Mouse (Mus musculus): ENCODE data around the gene Vamp5. TPM values are rescaled to one million over a fixed set of nuclear protein-coding genes. Genes with fewer than 3 reads are reported as not detected.

Vamp5 gene
- polyA plus RNA-seq, 1 experiment from 2014 or later, result 50.1 TPM

- WGBS, result 43% methylated on average over 7 of the region's 7 CpGs
- no peak overlapping the region for H3K4me3 ChIP-seq (replicated peaks; ENCODE audit: low read depth, low read length)
- H3K9ac ChIP-seq (ENCODE audit: low read depth, low read length), result no peak overlapping the region
- peak; percentile 45; the same call in 1 of the 2 replicates for TF ChIP-seq CTCF (IDR thresholded peaks at IDR 0.05; ENCODE audit: low read depth)
- H3K4me2 ChIP-seq (ENCODE audit: low read length), result no peak overlapping the region
- H3K27ac ChIP-seq, result no peak overlapping the region
- peaks cover 5% of the 10 kb centered on the region; the same call in 1 of the 2 replicates for H3K36me3 ChIP-seq (ENCODE audit: insufficient read depth, low read length)
- ATAC-seq (replicated peaks; ENCODE audit: low FRiP score, low read depth) (no peak), DNase-seq (ENCODE audit: low spot score) (no peak)
- H3K27me3 ChIP-seq (ENCODE audit: insufficient read depth, low read length), result no peaks in the 10 kb centered on the region
- no peaks in the 10 kb centered on the region for H3K9me3 ChIP-seq (replicated peaks; ENCODE audit: low read length)
- peaks cover 13% of the 10 kb centered on the region; the same call in 1 of the 2 replicates for H3K4me1 ChIP-seq (replicated peaks; ENCODE audit: insufficient read depth, low read length)
Observed at GRCm38 (mm10) chr6:72364009-72364408, 16.3 kb downstream of the Vamp5 start.

GRCm38 (mm10) chr6:72362132-72363028 is 17.9 kb downstream of the Vamp5 start:
- peak; percentile 99 for DNase-seq (ENCODE audit: low spot score)
- ATAC-seq (replicated peaks; ENCODE audit: low FRiP score, low read depth), result peak; percentile 96

DNA sequence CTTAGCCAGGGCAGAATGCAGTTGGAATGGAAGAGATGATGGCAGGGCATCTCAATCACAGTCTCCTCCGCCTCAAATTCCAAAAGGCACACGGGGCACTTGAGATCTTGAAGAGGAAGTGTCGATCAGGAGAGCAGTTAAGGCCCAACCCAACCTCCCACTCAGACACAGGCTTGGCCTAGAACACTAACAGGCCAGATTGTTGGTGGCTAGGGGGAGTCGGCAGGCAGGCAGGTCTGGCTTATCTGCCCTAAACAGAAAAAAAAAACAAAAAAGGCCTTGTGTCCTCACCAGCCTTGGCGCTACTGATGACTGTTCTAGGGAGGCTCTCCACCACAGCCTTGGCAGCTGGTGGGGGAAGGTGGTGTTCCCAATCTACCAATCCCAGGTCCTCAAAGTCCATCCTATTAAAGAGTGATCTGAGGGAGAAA is 19.1 kb downstream of the Vamp5 start:
- 59% methylated on average over 5 of the region's 5 CpGs for WGBS
- H3K27ac ChIP-seq, result 0 out of 2 replicates have a peak overlapping the region, but pooled peaks have one; percentile 57
- no peak for DNase-seq (ENCODE audit: low spot score)

More at GRCm38 (mm10) chr6:72362132-72363028, 17.9 kb downstream of the Vamp5 start:
- peak; percentile 58 for TF ChIP-seq CTCF (IDR thresholded peaks at IDR 0.05; ENCODE audit: low read depth)
- peak overlapping the region; percentile 74 for H3K4me3 ChIP-seq (replicated peaks; ENCODE audit: low read depth, low read length)
- H3K9ac ChIP-seq (ENCODE audit: low read depth, low read length), result peak overlapping the region; percentile 81
- peaks cover 5% of the 10 kb centered on the region; the same call in 1 of the 2 replicates for H3K36me3 ChIP-seq (ENCODE audit: insufficient read depth, low read length)
- no peaks in the 10 kb centered on the region for H3K27me3 ChIP-seq (ENCODE audit: insufficient read depth, low read length)
- no peaks in the 10 kb centered on the region for H3K9me3 ChIP-seq (replicated peaks; ENCODE audit: low read length)
- H3K4me2 ChIP-seq (ENCODE audit: low read length), result peak overlapping the region; percentile 89
- H3K4me1 ChIP-seq (replicated peaks; ENCODE audit: insufficient read depth, low read length), result peaks cover 13% of the 10 kb centered on the region; the same call in 1 of the 2 replicates
- H3K27ac ChIP-seq, result peak overlapping the region; percentile 71
- WGBS, result under 1% methylated on average over 42 of the region's 42 CpGs

DNA sequence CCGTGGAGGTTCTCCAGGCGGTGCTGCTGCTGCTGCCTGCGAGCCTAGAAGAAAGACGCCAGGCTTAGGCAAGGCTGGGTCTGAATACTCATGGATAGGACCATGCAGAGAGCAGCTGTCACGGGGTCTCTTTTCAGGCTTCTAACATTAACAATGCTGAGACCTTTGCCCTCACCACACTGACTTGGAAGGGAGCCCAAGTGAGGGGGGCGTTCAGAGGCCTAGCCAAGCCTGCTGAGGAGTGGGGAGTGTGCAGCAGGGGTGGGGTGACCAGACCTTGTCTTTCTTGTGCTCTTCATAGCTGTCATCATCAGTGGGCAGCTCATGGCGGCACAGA is 19.7 kb downstream of the Vamp5 start:
- ATAC-seq (replicated peaks; ENCODE audit: low FRiP score, low read depth) (no peak), DNase-seq (ENCODE audit: low spot score) (no peak)
- no peak for TF ChIP-seq CTCF (IDR thresholded peaks at IDR 0.05; ENCODE audit: low read depth)
- 63% methylated on average over 7 of the region's 7 CpGs for WGBS
- Histone ChIP-seq H3K4me2 (ENCODE audit: low read length) (peak overlapping the region; percentile 89; the same call in 1 of the 2 replicates), H3K27me3 (ENCODE audit: insufficient read depth, low read length) (no peaks in the 10 kb centered on the region), H3K9me3 (replicated peaks; ENCODE audit: low read length) (no peaks in the 10 kb centered on the region), H3K36me3 (ENCODE audit: insufficient read depth, low read length) (peaks cover 5% of the 10 kb centered on the region; the same call in 1 of the 2 replicates), H3K27ac (no peak overlapping the region; the same call in 1 of the 2 replicates), H3K4me1 (replicated peaks; ENCODE audit: insufficient read depth, low read length) (peaks cover 13% of the 10 kb centered on the region; the same call in 1 of the 2 replicates), H3K4me3 (replicated peaks; ENCODE audit: low read depth, low read length) (no peak overlapping the region), H3K9ac (ENCODE audit: low read depth, low read length) (no peak overlapping the region)

More for the DNA sequence above, 19.1 kb downstream of the Vamp5 start:
- Histone ChIP-seq H3K9me3 (replicated peaks; ENCODE audit: low read length) (no peaks in the 10 kb centered on the region), H3K36me3 (ENCODE audit: insufficient read depth, low read length) (peaks cover 5% of the 10 kb centered on the region; the same call in 1 of the 2 replicates), H3K4me3 (replicated peaks; ENCODE audit: low read depth, low read length) (peak overlapping the region; percentile 74), H3K27me3 (ENCODE audit: insufficient read depth, low read length) (no peaks in the 10 kb centered on the region), H3K4me1 (replicated peaks; ENCODE audit: insufficient read depth, low read length) (peaks cover 13% of the 10 kb centered on the region; the same call in 1 of the 2 replicates), H3K4me2 (ENCODE audit: low read length) (peak overlapping the region; percentile 89), H3K9ac (ENCODE audit: low read depth, low read length) (0 out of 2 replicates have a peak overlapping the region, but pooled peaks have one; percentile 81)
- TF ChIP-seq CTCF (IDR thresholded peaks at IDR 0.05; ENCODE audit: low read depth), result no peak
- ATAC-seq (replicated peaks; ENCODE audit: low FRiP score, low read depth), result no peak

DNA sequence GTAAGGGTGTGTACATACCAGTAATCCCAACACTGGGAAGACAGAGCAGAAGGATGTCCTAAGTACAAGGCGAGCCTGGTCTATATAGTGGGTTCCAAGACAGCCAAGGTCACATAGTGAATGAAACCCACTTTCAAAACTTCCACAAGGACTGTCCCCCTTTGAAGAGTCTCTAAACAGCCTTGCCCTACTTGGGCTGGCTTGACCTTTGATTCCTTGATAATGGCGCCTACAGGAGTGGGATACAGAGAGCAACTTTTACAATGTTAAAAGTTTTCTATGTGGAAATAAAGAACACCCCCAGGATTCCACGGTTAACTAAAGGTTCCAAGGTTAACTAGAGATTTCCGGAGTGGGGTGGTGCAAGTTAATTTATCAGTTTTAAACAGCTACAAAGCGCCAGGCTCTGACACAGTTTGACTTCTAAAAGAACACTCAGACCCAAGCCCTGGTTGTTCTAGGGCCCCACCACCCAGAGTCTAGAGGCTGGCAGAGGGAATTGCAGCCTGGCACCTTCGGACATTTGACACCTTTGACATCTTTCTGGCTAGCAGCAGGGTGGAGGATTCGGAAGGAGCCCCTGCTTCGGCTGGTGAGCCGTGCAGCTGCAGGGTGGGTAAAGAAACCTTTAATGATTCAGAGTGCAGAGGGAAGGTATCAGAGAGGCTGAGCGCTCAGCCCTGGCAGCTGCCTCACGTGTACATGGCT is 20.2 kb downstream of the Vamp5 start:
- H3K27ac ChIP-seq, result no peak overlapping the region; the same call in 1 of the 2 replicates
- 65% methylated on average over 11 of the region's 11 CpGs for WGBS
- H3K9ac ChIP-seq (ENCODE audit: low read depth, low read length), result no peak overlapping the region
- H3K27me3 ChIP-seq (ENCODE audit: insufficient read depth, low read length), result no peaks in the 10 kb centered on the region
- peaks cover 13% of the 10 kb centered on the region; the same call in 1 of the 2 replicates for H3K4me1 ChIP-seq (replicated peaks; ENCODE audit: insufficient read depth, low read length)
- no peak for ATAC-seq (replicated peaks; ENCODE audit: low FRiP score, low read depth)
- no peak for DNase-seq (ENCODE audit: low spot score)
- H3K4me3 ChIP-seq (replicated peaks; ENCODE audit: low read depth, low read length), result no peak overlapping the region
- peaks cover 5% of the 10 kb centered on the region; the same call in 1 of the 2 replicates for H3K36me3 ChIP-seq (ENCODE audit: insufficient read depth, low read length)
- H3K4me2 ChIP-seq (ENCODE audit: low read length), result peak overlapping the region; percentile 89; the same call in 1 of the 2 replicates
- no peak for TF ChIP-seq CTCF (IDR thresholded peaks at IDR 0.05; ENCODE audit: low read depth)
- H3K9me3 ChIP-seq (replicated peaks; ENCODE audit: low read length), result no peaks in the 10 kb centered on the region

- Histone ChIP-seq H3K27ac (no peak overlapping the region), H3K9ac (ENCODE audit: low read depth, low read length) (no peak overlapping the region), H3K4me1 (replicated peaks; ENCODE audit: insufficient read depth, low read length) (peaks cover 13% of the 10 kb centered on the region; the same call in 1 of the 2 replicates), H3K36me3 (ENCODE audit: insufficient read depth, low read length) (peaks cover 5% of the 10 kb centered on the region; the same call in 1 of the 2 replicates), H3K9me3 (replicated peaks; ENCODE audit: low read length) (no peaks in the 10 kb centered on the region), H3K27me3 (ENCODE audit: insufficient read depth, low read length) (no peaks in the 10 kb centered on the region), H3K4me3 (replicated peaks; ENCODE audit: low read depth, low read length) (no peak overlapping the region), H3K4me2 (ENCODE audit: low read length) (no peak overlapping the region)
- 64% methylated on average over 2 of the region's 2 CpGs for WGBS
- no peak for ATAC-seq (replicated peaks; ENCODE audit: low FRiP score, low read depth)
- TF ChIP-seq CTCF (IDR thresholded peaks at IDR 0.05; ENCODE audit: low read depth), result no peak
- no peak for DNase-seq (ENCODE audit: low spot score)
Observed at GRCm38 (mm10) chr6:72359343-72359742, 20.9 kb downstream of the Vamp5 start.
